Mouse (Mus musculus): ENCODE measurements around the gene Wtap. TPM values are rescaled to one million over a fixed set of nuclear protein-coding genes. Genes with fewer than 3 reads are reported as not detected.
A peak's percentile ranks its signal among the peaks of the same experiment; 100 is the strongest.
"Not testable (repeated sequence)": the region's sequence is repeated elsewhere in the genome, so short reads cannot be mapped to it uniquely, and the experiment has no call there.

The Wtap gene
- total RNA-seq, 2 experiments from 2014 or later = 54.9 to 56.8 TPM

- DNase-seq = peak; percentile 94
Observed at GRCm38 (mm10) chr17:12960331-12960873, 33.6 kb downstream of the Wtap start, which contains the start of gene Acat2. Acat2 (minus strand) TSS chr17:12960747.

DNA sequence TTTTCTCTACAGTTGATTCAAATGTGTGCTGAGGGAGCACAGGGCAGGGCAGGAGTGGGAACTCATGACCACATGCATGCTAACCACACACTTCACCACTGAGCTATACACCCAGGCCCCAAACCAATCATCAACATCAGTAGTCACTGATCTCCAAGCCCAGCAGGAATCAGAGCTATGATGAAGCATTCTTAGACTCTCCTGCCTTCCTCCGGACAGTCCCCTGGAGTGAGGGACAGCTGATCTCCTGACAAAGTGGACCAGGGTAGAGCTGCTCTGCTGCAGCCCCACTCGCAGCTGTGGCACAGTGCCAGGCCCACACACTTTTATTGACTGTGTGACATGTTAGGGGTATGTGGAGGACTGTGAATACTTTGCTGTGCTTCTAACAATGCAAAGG lies 34.6 kb downstream of the Wtap start:
- not testable (repeated sequence) for DNase-seq

DNA sequence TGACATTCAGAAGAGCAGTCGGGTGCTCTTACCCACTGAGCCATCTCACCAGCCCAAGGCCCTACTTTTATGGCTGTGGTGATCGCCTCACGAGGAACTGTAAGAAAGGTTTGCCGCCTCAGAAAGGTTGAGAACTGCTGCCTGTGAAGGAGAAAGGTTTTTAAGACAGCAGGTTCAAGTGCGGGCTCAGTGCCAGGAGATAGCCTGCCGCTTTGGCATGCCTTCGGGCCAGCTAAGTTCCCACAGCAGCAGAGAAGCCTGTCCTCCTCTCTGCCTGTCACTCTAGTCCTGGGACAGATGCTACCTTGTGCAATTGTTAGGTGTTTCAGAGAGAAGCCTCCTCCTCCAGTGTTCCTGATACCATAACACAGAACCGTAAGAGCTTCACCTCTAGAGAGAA lies 37.3 kb downstream of the Wtap start:
- no peak for DNase-seq

DNA sequence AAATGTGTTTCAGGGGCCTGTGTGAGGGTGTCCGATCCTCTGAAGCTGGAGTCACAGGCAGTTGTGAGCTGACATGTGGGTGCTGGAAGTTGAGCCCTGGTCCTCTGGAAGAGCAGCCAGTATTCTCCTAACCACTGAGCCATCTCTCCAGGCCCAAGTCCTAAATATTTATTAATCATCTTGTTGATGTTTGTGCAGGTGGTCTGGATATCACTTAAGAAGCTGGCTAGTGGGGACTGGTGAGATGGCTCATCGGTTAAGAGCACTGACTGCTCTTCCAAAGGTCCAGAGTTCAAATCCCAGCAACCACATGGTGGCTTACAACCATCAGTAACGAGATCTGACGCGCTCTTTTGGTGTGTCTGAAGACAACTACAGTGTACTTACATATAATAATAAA lies 44.3 kb downstream of the Wtap start:
- no peak for DNase-seq

GRCm38 (mm10) chr17:12942459-12943162 lies 51.4 kb downstream of the Wtap start:
- DNase-seq = no peak

GRCm38 (mm10) chr17:12941543-12942260 lies 52.3 kb downstream of the Wtap start:
- no peak for DNase-seq

DNA sequence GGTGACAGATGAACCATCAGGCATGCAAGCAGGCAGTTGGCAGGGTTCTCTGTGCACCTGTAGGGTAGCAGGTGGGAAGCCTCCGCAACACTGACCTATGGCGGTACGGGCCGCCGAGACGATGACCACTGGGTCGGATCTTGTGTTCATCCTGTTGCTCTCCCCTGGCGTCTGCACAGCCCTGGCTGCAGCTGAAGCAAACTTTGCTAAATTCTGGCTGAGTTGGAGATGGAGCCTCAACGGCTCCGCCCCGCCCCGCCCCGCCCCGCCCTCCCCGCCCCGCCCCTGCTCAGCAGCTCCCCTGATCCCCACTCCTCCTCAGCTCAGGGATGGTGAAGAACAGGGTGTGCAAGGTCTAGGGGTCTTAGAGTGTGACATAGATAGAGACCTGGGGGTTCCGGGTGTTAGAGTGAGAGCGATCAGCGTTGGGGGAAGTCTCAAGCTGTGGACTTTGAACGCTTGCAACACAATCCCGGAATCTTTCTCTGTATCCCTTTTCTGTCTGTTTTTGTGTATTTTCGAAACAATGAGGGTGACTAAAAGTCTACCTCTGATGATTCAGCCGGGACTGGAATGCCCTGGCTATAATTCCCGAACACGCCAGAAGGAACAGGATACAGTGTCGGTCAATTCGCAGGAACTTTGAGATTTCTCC lies 53.7 kb downstream of the Wtap start, which contains the start of gene Acat3:
Gene Acat3 (minus strand): TSS at position 450 of the 655 bp plus-strand sequence.
- no peak for DNase-seq

DNA sequence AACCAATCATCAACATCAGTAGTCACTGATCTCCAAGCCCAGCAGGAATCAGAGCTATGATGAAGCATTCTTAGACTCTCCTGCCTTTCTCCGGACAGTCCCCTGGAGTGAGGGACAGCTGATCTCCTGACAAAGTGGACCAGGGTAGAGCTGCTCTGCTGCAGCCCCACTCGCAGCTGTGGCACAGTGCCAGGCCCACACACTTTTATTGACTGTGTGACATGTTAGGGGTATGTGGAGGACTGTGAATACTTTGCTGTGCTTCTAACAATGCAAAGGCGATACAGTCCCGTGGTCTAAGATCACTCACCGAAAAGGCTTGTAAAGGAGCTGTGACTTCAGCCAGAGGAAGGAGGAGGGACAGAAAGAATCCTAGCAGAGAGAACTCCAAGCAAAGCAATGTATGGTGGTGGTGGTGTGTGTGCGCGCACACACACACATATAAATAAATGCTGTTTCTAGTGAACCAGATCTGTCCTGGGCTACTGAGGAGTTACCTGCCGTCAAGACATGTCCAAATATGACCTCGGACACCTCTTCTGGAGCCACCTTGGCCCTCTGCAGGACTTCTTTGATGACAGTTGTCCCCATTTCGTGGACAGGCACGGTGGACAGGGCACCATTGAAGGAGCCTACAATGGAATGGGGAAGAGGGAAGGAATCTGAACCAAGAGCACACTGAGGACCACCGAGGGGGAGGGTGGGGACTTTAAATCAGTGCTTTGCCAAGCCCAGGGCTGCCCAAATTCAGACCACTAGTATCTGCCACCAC lies 54.4 kb downstream of the Wtap start:
- not testable (repeated sequence) for DNase-seq

DNA sequence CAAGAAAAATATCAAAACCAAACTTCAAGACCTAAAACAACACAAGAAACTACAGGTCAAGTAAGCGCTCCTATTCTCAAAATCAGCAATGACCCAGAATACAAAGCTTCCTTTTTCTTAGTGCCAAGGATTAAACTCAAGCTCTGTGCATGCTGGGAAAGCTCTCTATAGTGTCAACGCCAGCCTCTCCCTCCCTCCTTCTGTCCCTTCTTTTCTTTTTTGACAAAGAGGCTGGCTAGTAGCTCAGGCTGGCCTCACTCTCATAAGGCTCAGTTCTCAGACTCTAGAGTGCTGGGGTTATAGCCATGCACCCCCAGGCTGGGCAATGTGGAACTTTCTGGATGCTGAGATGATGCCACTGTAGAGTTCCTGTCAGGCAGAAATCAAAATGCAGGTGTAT lies 55.9 kb downstream of the Wtap start:
- no peak for DNase-seq

DNA sequence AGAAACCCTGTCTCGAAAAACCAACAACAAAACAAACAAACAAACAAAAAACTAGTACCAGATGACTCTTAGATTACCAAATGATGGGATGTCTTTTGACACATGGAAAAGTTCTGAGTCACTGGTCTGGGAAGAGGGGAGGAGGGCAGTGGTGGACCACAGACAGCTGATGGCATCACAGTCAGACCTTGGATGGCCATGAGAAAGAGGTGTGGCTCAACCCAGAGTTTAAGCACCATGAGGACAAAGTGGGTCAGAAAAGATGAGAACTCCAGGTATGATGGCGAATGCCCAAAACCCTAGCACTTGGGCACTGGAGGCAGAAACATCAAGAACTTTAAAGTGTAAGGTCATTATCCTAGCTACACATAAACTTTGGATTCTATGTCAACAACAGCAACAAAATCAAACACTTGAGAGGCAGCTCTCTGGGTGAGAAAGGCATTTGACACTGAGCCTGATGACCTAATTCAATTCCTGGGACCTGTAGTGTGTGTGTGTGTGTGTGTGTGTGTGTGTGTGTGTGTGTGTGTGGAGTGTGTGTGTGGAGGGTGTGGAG lies 56.5 kb downstream of the Wtap start:
- DNase-seq = no peak

- DNase-seq = no peak
Observed at GRCm38 (mm10) chr17:12935719-12936118, 58.2 kb downstream of the Wtap start.

DNA sequence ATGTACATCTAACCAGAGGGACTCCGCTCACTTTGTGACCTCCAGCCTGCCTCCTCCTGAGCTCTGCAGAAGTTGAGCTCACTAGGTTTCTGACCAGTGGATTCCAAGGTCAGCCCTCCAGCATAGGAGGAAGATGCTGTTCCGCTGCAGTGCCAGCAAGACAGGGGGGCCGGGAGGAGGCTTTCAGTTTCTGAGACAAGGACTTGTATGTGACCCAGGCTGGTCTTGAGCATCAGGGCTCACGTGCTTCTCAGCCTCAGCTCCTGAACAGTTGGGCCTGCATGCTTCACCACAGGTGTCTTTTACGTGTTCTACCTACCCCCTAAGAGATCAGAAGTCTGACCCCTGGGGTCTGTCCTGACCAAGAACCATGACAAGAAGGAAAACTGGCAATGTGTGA lies 62.4 kb downstream of the Wtap start:
- DNase-seq = not testable (repeated sequence)

DNA sequence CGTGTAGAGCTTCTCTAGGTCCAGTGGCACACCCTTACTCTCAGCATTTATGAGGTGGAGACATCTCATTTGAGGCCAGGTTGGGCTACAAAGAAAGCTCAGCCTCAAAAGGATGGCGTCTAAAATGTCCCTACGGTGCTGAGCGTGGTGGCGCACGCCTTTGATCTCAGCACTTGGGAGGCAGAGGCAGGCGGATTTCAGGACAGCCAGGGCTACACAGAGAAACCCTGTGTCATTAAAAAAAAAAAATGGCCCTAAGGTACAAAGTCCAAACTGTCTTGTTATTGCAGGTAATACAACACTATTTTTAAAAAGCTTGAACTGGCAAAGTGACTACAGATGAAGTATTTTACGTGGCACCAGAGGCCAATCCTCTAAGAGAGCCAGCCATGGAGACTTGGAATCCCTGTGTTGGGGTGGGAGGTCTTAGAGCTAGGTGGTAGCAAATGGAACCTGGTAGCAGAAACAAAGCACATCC lies 68.2 kb downstream of the Wtap start:
- DNase-seq = no peak

DNA sequence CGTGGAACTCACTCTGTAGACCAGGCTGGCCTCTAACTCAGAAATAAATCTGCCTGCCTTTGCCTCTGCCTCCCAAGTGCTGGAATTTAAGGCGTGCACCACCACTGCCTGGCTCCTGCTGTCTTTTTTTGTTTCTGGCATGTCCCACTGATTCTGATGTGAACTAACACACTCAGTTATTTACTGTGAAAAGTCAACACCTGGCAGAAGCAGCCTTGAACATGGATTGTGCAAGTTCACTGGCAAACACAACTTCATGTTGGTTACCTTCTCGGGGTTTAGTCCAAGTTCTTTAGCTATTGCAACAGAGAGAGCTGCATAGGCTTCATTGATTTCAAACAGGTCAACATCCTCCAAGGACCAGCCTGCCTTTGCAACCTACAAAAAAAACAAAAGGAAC lies 69.0 kb downstream of the Wtap start:
- DNase-seq = no peak

GRCm38 (mm10) chr17:12921073-12921472 lies 72.9 kb downstream of the Wtap start:
- no peak for DNase-seq

Other genes starting within 250 kb of the Wtap start
- gene Igf2r, start 224.5 kb downstream of the Wtap start, total RNA-seq (2021) = 100 to 1,000 TPM; 318 TPM
- gene Mas1, start 126.0 kb downstream of the Wtap start, total RNA-seq (2021) = under 1 TPM; 0.34 to 0.41 TPM
- gene Mrgprh, start 118.1 kb downstream of the Wtap start, total RNA-seq (2021) = under 1 TPM; 0.36 to 0.95 TPM
- 1 to 10 TPM; 1.5 to 1.8 TPM for gene Pnldc1, start 83.9 kb downstream of the Wtap start, total RNA-seq (2021)
- gene Tcp1, start 78.5 kb downstream of the Wtap start, total RNA-seq (2021) = 100 to 1,000 TPM; 292 to 296 TPM
- 100 to 1,000 TPM; 162 to 168 TPM for gene Mrpl18, start 77.8 kb downstream of the Wtap start, total RNA-seq (2021)
- gene Acat3, start 53.6 kb downstream of the Wtap start, total RNA-seq (2021) = not detected
- 10 to 100 TPM; 20.3 to 21.1 TPM for gene Acat2, start 33.4 kb downstream of the Wtap start, total RNA-seq (2021)
- 100 to 1,000 TPM; 589 to 631 TPM for gene Sod2, start 12.7 kb upstream of the Wtap start, total RNA-seq (2021)
- gene Gpr31b, start 58.1 kb upstream of the Wtap start, total RNA-seq (2021) = under 1 TPM in 1 of 2 experiments, not detected in 1; 0.23 TPM
- 1 to 10 TPM in 1 of 2 experiments, under 1 TPM in 1; 0.34 to 1.2 TPM for gene Tcp10b, start 66.9 kb upstream of the Wtap start, total RNA-seq (2021)
- gene Unc93a, start 137.6 kb upstream of the Wtap start, total RNA-seq (2021) = not detected
- gene Smok2a, start 227.0 kb upstream of the Wtap start, total RNA-seq (2021) = not detected
- not detected for gene Smok2b, start 236.1 kb upstream of the Wtap start, total RNA-seq (2021)

All from heart, postnatal 4 days (tissue).